Mouse (Mus musculus): ENCODE measurements around the gene Slc6a19. TPM values are rescaled to one million over a fixed set of nuclear protein-coding genes. Genes with fewer than 3 reads are reported as not detected.

Slc6a19 gene
- polyA plus RNA-seq, 1 experiment: 0.44 TPM

- no peaks in the 10 kb centered on the region for H3K79me2 ChIP-seq (ENCODE audit: control insufficient read depth, insufficient read depth)
- no peak for TF ChIP-seq CEBPB (IDR thresholded peaks at IDR 0.05; ENCODE audit: insufficient read depth, poor library complexity, severe bottlenecking)
- no peak for TF ChIP-seq POLR2A (IDR thresholded peaks at IDR 0.05; ENCODE audit: insufficient read length, low read depth)
- no peak for TF ChIP-seq REST (IDR thresholded peaks at IDR 0.05; ENCODE audit: insufficient read depth, insufficient read length)
- no peak for TF ChIP-seq TCF12 (IDR thresholded peaks at IDR 0.05; ENCODE audit: insufficient read depth, poor library complexity, severe bottlenecking)
- no peak for TF ChIP-seq MAX (IDR thresholded peaks at IDR 0.05; ENCODE audit: low read depth)
- TF ChIP-seq E2F4 (IDR thresholded peaks at IDR 0.05; ENCODE audit: insufficient read depth): no peak
- TF ChIP-seq SRF (IDR thresholded peaks at IDR 0.05; ENCODE audit: control insufficient read depth, insufficient read length, low read depth): no peak
- H3K27me3 ChIP-seq (ENCODE audit: control insufficient read depth, insufficient read depth, insufficient read length): no peaks in the 10 kb centered on the region
- no peaks in the 10 kb centered on the region for H3K36me3 ChIP-seq (ENCODE audit: control insufficient read depth, insufficient read depth)
- no peak overlapping the region for H3K4me3 ChIP-seq
- no peak overlapping the region for H3K4me2 ChIP-seq (ENCODE audit: low read depth)
- H3ac ChIP-seq (ENCODE audit: control insufficient read depth, insufficient read length): no peak overlapping the region
Observed at GRCm38 (mm10) chr13:73646397-73647087, 58.1 kb downstream of the Slc6a19 start.

DNA sequence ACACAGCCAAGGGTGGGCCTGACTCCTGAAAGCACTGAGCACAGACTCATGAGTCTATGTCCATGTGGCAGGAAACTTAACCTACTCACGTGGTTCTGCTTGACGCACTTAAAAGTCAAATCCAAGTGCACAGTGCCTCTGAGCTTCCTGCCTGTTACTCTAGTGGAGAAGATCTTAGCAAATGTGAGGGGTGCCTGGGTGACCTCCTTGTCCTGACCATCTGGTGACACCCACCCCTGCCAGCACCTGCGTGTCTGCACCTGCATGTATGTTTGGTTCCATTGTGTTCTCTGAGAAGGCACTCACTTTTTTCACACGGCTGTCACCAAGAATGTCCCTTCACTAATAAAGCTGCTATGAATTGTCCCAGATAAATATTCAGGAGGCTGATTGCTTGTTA, 63.4 kb downstream of the Slc6a19 start:
- H3K27me3 ChIP-seq (ENCODE audit: control insufficient read depth, insufficient read depth, insufficient read length): no peaks in the 10 kb centered on the region
- H3K36me3 ChIP-seq (ENCODE audit: control insufficient read depth, insufficient read depth): no peaks in the 10 kb centered on the region
- no peak overlapping the region for H3K4me2 ChIP-seq (ENCODE audit: low read depth)
- H3K4me3 ChIP-seq: no peak overlapping the region
- no peaks in the 10 kb centered on the region for H3K79me2 ChIP-seq (ENCODE audit: control insufficient read depth, insufficient read depth)
- H3ac ChIP-seq (ENCODE audit: control insufficient read depth, insufficient read length): no peak overlapping the region
- no peak for TF ChIP-seq POLR2A (IDR thresholded peaks at IDR 0.05; ENCODE audit: insufficient read length, low read depth)
- TF ChIP-seq USF1 (IDR thresholded peaks at IDR 0.05; ENCODE audit: low read depth): no peak
- no peak for TF ChIP-seq MYOG (IDR thresholded peaks at IDR 0.05; ENCODE audit: control insufficient read depth in 1 of 3, insufficient read depth in 1 of 3, insufficient read length in 2 of 3, low read depth in 2 of 3)
- TF ChIP-seq TCF12 (IDR thresholded peaks at IDR 0.05; ENCODE audit: insufficient read depth, poor library complexity, severe bottlenecking): no peak
- no peak for TF ChIP-seq POLR2AphosphoS2 (IDR thresholded peaks at IDR 0.05; ENCODE audit: insufficient read length, low read depth)
- TF ChIP-seq REST (IDR thresholded peaks at IDR 0.05; ENCODE audit: insufficient read depth, insufficient read length): no peak
- no peak for TF ChIP-seq TCF3 (IDR thresholded peaks at IDR 0.05; ENCODE audit: insufficient read length, low read depth)
- no peak for TF ChIP-seq CEBPB (IDR thresholded peaks at IDR 0.05; ENCODE audit: insufficient read depth, poor library complexity, severe bottlenecking)
- TF ChIP-seq MAX (IDR thresholded peaks at IDR 0.05; ENCODE audit: low read depth): no peak
- TF ChIP-seq MYOD1 (IDR thresholded peaks at IDR 0.05; ENCODE audit: control insufficient read depth in 1 of 3, insufficient read length in 2 of 3, low read depth in 2 of 3): no peak
- TF ChIP-seq SRF (IDR thresholded peaks at IDR 0.05; ENCODE audit: control insufficient read depth, insufficient read length, low read depth): no peak
- TF ChIP-seq E2F4 (IDR thresholded peaks at IDR 0.05; ENCODE audit: insufficient read depth): no peak

GRCm38 (mm10) chr13:73637826-73638225, 66.8 kb downstream of the Slc6a19 start:
- TF ChIP-seq POLR2A (IDR thresholded peaks at IDR 0.05; ENCODE audit: insufficient read length, low read depth) (no peak), MAX (IDR thresholded peaks at IDR 0.05; ENCODE audit: low read depth) (no peak), MYOD1 (IDR thresholded peaks at IDR 0.05; ENCODE audit: control insufficient read depth in 1 of 3, insufficient read length in 2 of 3, low read depth in 2 of 3) (no peak), SRF (IDR thresholded peaks at IDR 0.05; ENCODE audit: control insufficient read depth, insufficient read length, low read depth) (no peak), POLR2AphosphoS2 (IDR thresholded peaks at IDR 0.05; ENCODE audit: insufficient read length, low read depth) (no peak), MYOG (IDR thresholded peaks at IDR 0.05; ENCODE audit: control insufficient read depth in 1 of 3, insufficient read depth in 1 of 3, insufficient read length in 2 of 3, low read depth in 2 of 3) (no peak), USF1 (IDR thresholded peaks at IDR 0.05; ENCODE audit: low read depth) (no peak), CEBPB (IDR thresholded peaks at IDR 0.05; ENCODE audit: insufficient read depth, poor library complexity, severe bottlenecking) (no peak)
- Histone ChIP-seq H3ac (ENCODE audit: control insufficient read depth, insufficient read length) (no peak overlapping the region), H3K4me3 (no peak overlapping the region), H3K79me2 (ENCODE audit: control insufficient read depth, insufficient read depth) (no peaks in the 10 kb centered on the region), H3K36me3 (ENCODE audit: control insufficient read depth, insufficient read depth) (no peaks in the 10 kb centered on the region), H3K27me3 (ENCODE audit: control insufficient read depth, insufficient read depth, insufficient read length) (no peaks in the 10 kb centered on the region), H3K4me2 (ENCODE audit: low read depth) (no peak overlapping the region)

DNA sequence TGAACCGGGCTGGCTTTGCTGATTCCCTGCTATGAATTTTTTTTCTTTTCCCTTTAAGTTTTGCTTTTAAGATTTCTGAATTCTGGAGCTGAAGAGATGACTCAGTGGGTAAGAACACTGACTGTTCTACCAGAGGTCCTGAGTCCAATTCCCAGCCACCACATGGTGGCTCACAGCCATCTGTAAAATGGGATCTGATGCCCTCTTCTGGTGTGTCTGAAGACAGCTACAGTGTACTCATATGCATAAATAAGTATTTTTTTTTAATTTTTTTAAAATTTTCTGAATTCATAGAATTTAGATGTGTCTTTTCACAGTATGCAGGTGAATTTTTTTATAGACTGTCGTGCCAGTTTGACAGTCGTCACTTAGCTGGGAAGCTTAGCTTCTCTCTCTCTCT, 72.8 kb downstream of the Slc6a19 start:
- no peak overlapping the region for H3ac ChIP-seq (ENCODE audit: control insufficient read depth, insufficient read length)
- TF ChIP-seq SRF (IDR thresholded peaks at IDR 0.05; ENCODE audit: control insufficient read depth, insufficient read length, low read depth) (no peak), POLR2A (IDR thresholded peaks at IDR 0.05; ENCODE audit: insufficient read length, low read depth) (no peak), REST (IDR thresholded peaks at IDR 0.05; ENCODE audit: insufficient read depth, insufficient read length) (no peak), TCF3 (IDR thresholded peaks at IDR 0.05; ENCODE audit: insufficient read length, low read depth) (no peak), TCF12 (IDR thresholded peaks at IDR 0.05; ENCODE audit: insufficient read depth, poor library complexity, severe bottlenecking) (no peak), POLR2AphosphoS2 (IDR thresholded peaks at IDR 0.05; ENCODE audit: insufficient read length, low read depth) (no peak), USF1 (IDR thresholded peaks at IDR 0.05; ENCODE audit: low read depth) (no peak), MAX (IDR thresholded peaks at IDR 0.05; ENCODE audit: low read depth) (no peak), MYOG (IDR thresholded peaks at IDR 0.05; ENCODE audit: control insufficient read depth in 1 of 3, insufficient read depth in 1 of 3, insufficient read length in 2 of 3, low read depth in 2 of 3) (no peak), E2F4 (IDR thresholded peaks at IDR 0.05; ENCODE audit: insufficient read depth) (no peak), CEBPB (IDR thresholded peaks at IDR 0.05; ENCODE audit: insufficient read depth, poor library complexity, severe bottlenecking) (no peak), MYOD1 (IDR thresholded peaks at IDR 0.05; ENCODE audit: control insufficient read depth in 1 of 3, insufficient read length in 2 of 3, low read depth in 2 of 3) (no peak)
- no peaks in the 10 kb centered on the region for H3K36me3 ChIP-seq (ENCODE audit: control insufficient read depth, insufficient read depth)
- no peak overlapping the region for H3K4me2 ChIP-seq (ENCODE audit: low read depth)
- H3K79me2 ChIP-seq (ENCODE audit: control insufficient read depth, insufficient read depth): no peaks in the 10 kb centered on the region
- H3K27me3 ChIP-seq (ENCODE audit: control insufficient read depth, insufficient read depth, insufficient read length): no peaks in the 10 kb centered on the region
- no peak overlapping the region for H3K4me3 ChIP-seq

Other genes starting within 250 kb of the Slc6a19 start
- gene Lpcat1, start 237.7 kb downstream of the Slc6a19 start, polyA plus RNA-seq (2012; fragmentation: generic; extraction: Trizol): 10.1 TPM
- not detected for gene Slc6a3, start 168.1 kb downstream of the Slc6a19 start, polyA plus RNA-seq (2012; fragmentation: generic; extraction: Trizol)
- gene Clptm1l, start 100.9 kb downstream of the Slc6a19 start, polyA plus RNA-seq (2012; fragmentation: generic; extraction: Trizol): 147 TPM
- 0.13 TPM for gene Tert, start 78.0 kb downstream of the Slc6a19 start, polyA plus RNA-seq (2012; fragmentation: generic; extraction: Trizol)
- gene Slc6a18, start 26.8 kb downstream of the Slc6a19 start, polyA plus RNA-seq (2012; fragmentation: generic; extraction: Trizol): not detected
- 25.7 TPM for gene Slc12a7, start 28.2 kb upstream of the Slc6a19 start, polyA plus RNA-seq (2012; fragmentation: generic; extraction: Trizol)
- 0.05 TPM for gene Nkd2, start 142.8 kb upstream of the Slc6a19 start, polyA plus RNA-seq (2012; fragmentation: generic; extraction: Trizol)
- gene Trip13, start 232.9 kb upstream of the Slc6a19 start, polyA plus RNA-seq (2012; fragmentation: generic; extraction: Trizol): 3.4 TPM
- gene Brd9, start 232.9 kb upstream of the Slc6a19 start, polyA plus RNA-seq (2012; fragmentation: generic; extraction: Trizol): 15.8 TPM